9 mouse cellular contexts compared by ENCODE assay signal in genomic region chr17:57770904-57771303, GRCm38 (mm10). TPM values are rescaled to one million over a fixed set of nuclear protein-coding genes. Genes with fewer than 3 reads are reported as not detected.
DNase-seq lines count a peak whose midpoint lies in the region; ATAC-seq and TF ChIP-seq lines count a peak whose summit lies in the region.
"Had no signal": no experiment of that assay in that cellular context is flagged by ENCODE, and none has a peak within 500 bp of the region (broad histone marks: within the 10 kb centered on the region; RNA-seq: fewer than 3 reads in every experiment).

No protein-coding gene starts in this region.

- TF ChIP-seq CTCF in E14TG2a.4 (conservative IDR thresholded peaks at IDR 0.05; ENCODE audit: low read length), result peak; percentile 20

- ATAC-seq in forebrain, embryonic 13.5 days, result peak; percentile 60
- ATAC-seq in forebrain, embryonic 11.5 days (replicated peaks; ENCODE audit: low FRiP score), result no peak

- no peak overlapping the region for H3K4me3 ChIP-seq in forebrain, embryonic 13.5 days
- H3K4me3 ChIP-seq in forebrain, embryonic 11.5 days (ENCODE audit: low read depth, low read length), result no peak overlapping the region
- no peak overlapping the region for H3K4me3 ChIP-seq in E14TG2a.4 (replicated peaks; ENCODE audit: low read length)

- peaks cover 7% of the 10 kb centered on the region; the same call in 1 of the 2 replicates for H3K27me3 ChIP-seq in forebrain, embryonic 13.5 days
- H3K27me3 ChIP-seq in forebrain, embryonic 11.5 days (ENCODE audit: control insufficient read depth, insufficient read depth, low read length), result no peaks in the 10 kb centered on the region
- peaks cover 7% of the 10 kb centered on the region for H3K27me3 ChIP-seq in E14TG2a.4 (ENCODE audit: insufficient read depth, low read length)

- no peak overlapping the region for H3K9ac ChIP-seq in forebrain, embryonic 13.5 days
- H3K9ac ChIP-seq in forebrain, embryonic 11.5 days (ENCODE audit: low read length), result no peak overlapping the region

- no peak for DNase-seq in forebrain, embryonic 11.5 days (ENCODE audit: low spot score)
- DNase-seq in embryo, embryonic 9.5 days (ENCODE audit: extremely low spot score), result peak; percentile 21
- peak; percentile 5 to 44 for DNase-seq in left cerebral cortex, adult 9 months (ENCODE audit: low spot score in 2 of 2)
- DNase-seq in gastrocnemius, postnatal 36 days, result no peak
- DNase-seq in spleen, postnatal 14 days (ENCODE audit: low spot score in 2 of 2), result no peak
- DNase-seq in lung, postnatal 4 days, result no peak

- intact Hi-C loops in gastrocnemius, postnatal 36 days (cut with DNase I), result no loop called here

- H3K4me2 ChIP-seq in forebrain, embryonic 13.5 days, result no peak overlapping the region
- no peak overlapping the region for H3K4me2 ChIP-seq in forebrain, embryonic 11.5 days (ENCODE audit: low read depth, low read length, severe bottlenecking)

- no peaks in the 10 kb centered on the region for H3K9me3 ChIP-seq in forebrain, embryonic 13.5 days (replicated peaks)
- H3K9me3 ChIP-seq in forebrain, embryonic 11.5 days (ENCODE audit: control insufficient read depth, low read length), result no peaks in the 10 kb centered on the region
- no peaks in the 10 kb centered on the region for H3K9me3 ChIP-seq in E14TG2a.4 (ENCODE audit: low read length)

- 19% methylated on average over 4 of the region's 4 CpGs for WGBS in forebrain, embryonic 13.5 days
- WGBS in forebrain, embryonic 11.5 days, result 22% methylated on average over 4 of the region's 4 CpGs

- peaks cover 4% of the 10 kb centered on the region; the same call in 1 of the 2 replicates for H3K4me1 ChIP-seq in forebrain, embryonic 13.5 days
- H3K4me1 ChIP-seq in forebrain, embryonic 11.5 days (replicated peaks; ENCODE audit: control insufficient read depth, insufficient read depth, low read length), result no peaks in the 10 kb centered on the region
- H3K4me1 ChIP-seq in E14TG2a.4 (replicated peaks; ENCODE audit: low read depth, low read length), result peaks cover 3% of the 10 kb centered on the region; the same call in 1 of the 2 replicates

- H3K36me3 ChIP-seq in forebrain, embryonic 13.5 days (ENCODE audit: poor library complexity, severe bottlenecking), result no peaks in the 10 kb centered on the region
- H3K36me3 ChIP-seq in forebrain, embryonic 11.5 days (ENCODE audit: control insufficient read depth, insufficient read depth, low read length), result no peaks in the 10 kb centered on the region
- H3K36me3 ChIP-seq in E14TG2a.4 (ENCODE audit: insufficient read depth, low read length), result no peaks in the 10 kb centered on the region

- no peak overlapping the region for H3K27ac ChIP-seq in forebrain, embryonic 13.5 days
- H3K27ac ChIP-seq in forebrain, embryonic 11.5 days (ENCODE audit: low read depth, low read length), result no peak overlapping the region

RNA-seq across cellular contexts. Expression of gene Cntnap5c, which starts 1.5 kb away (rescaled TPM):
- polyA plus RNA-seq in forebrain, embryonic 13.5 days (2015; fragmentation: Nextera tagmentation; extraction: Ambion mirVana), result 0.70 and 0.76 TPM in 2 replicates
- polyA plus RNA-seq in forebrain, embryonic 11.5 days (2014; fragmentation: Nextera tagmentation; extraction: Ambion mirVana), result 0.09 TPM in 1 of 2 replicates, not detected in the other
- not detected for total RNA-seq in gastrocnemius, postnatal 36 days (2021)

RNA-seq across cellular contexts. Expression of gene Gm21834, which starts 28.9 kb away (rescaled TPM):
- polyA plus RNA-seq in forebrain, embryonic 13.5 days (2015; fragmentation: Nextera tagmentation; extraction: Ambion mirVana), result not detected in 2 replicates
- polyA plus RNA-seq in forebrain, embryonic 11.5 days (2014; fragmentation: Nextera tagmentation; extraction: Ambion mirVana), result not detected in 2 replicates
- total RNA-seq in gastrocnemius, postnatal 36 days (2021), result not detected
- total RNA-seq: left cerebral cortex, postnatal 10 days had no signal

Comparison
In these comparisons a context has a peak if more than half of its experiments do, and no peak if none do; other contexts are left out.
1. DNase-seq: peak in embryo, embryonic 9.5 days (single experiment) and left cerebral cortex, adult 9 months (2 of 2); none in forebrain, embryonic 11.5 days (single experiment), gastrocnemius, postnatal 36 days (0 of 2), spleen, postnatal 14 days (0 of 2) and lung, postnatal 4 days (0 of 2).